Mouse (Mus musculus): ENCODE measurements around the gene Magi2. TPM values are rescaled to one million over a fixed set of nuclear protein-coding genes. Genes with fewer than 3 reads are reported as not detected.

The Magi2 gene
- polyA plus RNA-seq, 1 experiment from 2014 or later, result 20.2 TPM

GRCm38 (mm10) chr5:19981518-19981917 is 754.7 kb downstream of the Magi2 start:
- H3K27me3 ChIP-seq, result no peaks in the 10 kb centered on the region
- no peak overlapping the region for H3K4me3 ChIP-seq
- no peak for ATAC-seq (ENCODE audit: low FRiP score, low read depth)
- WGBS, result 25% methylated on average over 6 of the region's 6 CpGs
- H3K27ac ChIP-seq (replicated peaks), result peak overlapping the region; percentile 7
- no peaks in the 10 kb centered on the region for H3K9me3 ChIP-seq
- no peaks in the 10 kb centered on the region for H3K36me3 ChIP-seq
- H3K9ac ChIP-seq (replicated peaks), result no peak overlapping the region
- peaks cover 24% of the 10 kb centered on the region for H3K4me1 ChIP-seq
- H3K4me2 ChIP-seq (replicated peaks), result no peak overlapping the region

- H3K36me3 ChIP-seq, result no peaks in the 10 kb centered on the region
- no peaks in the 10 kb centered on the region for H3K9me3 ChIP-seq
- 12% methylated on average over 3 of the region's 3 CpGs for WGBS
- H3K4me1 ChIP-seq, result peaks cover 24% of the 10 kb centered on the region
- H3K27me3 ChIP-seq, result no peaks in the 10 kb centered on the region
- peak overlapping the region; percentile 61 for H3K27ac ChIP-seq (replicated peaks)
- peak overlapping the region; percentile 11; the same call in 1 of the 2 replicates for H3K4me2 ChIP-seq (replicated peaks)
- no peak overlapping the region for H3K9ac ChIP-seq (replicated peaks)
- no peak overlapping the region for H3K4me3 ChIP-seq
- peak; percentile 86 for ATAC-seq (ENCODE audit: low FRiP score, low read depth)
These were observed 755.2 kb downstream of the Magi2 start for GRCm38 (mm10) chr5:19982031-19982430.

DNA sequence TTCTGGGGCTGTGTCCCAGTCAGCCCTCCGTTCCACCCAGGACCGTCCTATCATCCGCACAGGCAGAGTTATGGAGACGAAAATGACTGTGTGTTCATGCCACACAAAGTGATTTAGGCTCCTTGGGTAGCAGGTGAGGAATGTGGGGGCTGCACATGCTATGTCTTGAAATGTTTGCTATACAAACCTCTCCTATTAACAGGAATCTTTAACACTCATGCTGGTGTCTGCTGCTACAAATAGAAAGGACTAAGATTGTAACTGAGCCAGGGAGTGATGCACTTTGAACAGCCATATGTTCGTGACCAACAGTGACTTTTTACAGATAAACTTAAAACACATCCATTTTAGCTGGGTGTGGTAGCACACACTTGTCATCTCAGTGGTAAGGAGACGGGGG is 772.6 kb downstream of the Magi2 start:
- Histone ChIP-seq H3K4me3 (no peak overlapping the region), H3K4me2 (replicated peaks) (no peak overlapping the region), H3K9me3 (no peaks in the 10 kb centered on the region), H3K27me3 (no peaks in the 10 kb centered on the region), H3K27ac (replicated peaks) (no peak overlapping the region), H3K4me1 (no peaks in the 10 kb centered on the region), H3K9ac (replicated peaks) (no peak overlapping the region), H3K36me3 (no peaks in the 10 kb centered on the region)
- 92% methylated on average over 6 of the region's 6 CpGs for WGBS
- no peak for ATAC-seq (ENCODE audit: low FRiP score, low read depth)

GRCm38 (mm10) chr5:19999912-20000311 is 773.1 kb downstream of the Magi2 start:
- no peak for ATAC-seq (ENCODE audit: low FRiP score, low read depth)
- Histone ChIP-seq H3K9me3 (no peaks in the 10 kb centered on the region), H3K4me3 (no peak overlapping the region), H3K27me3 (no peaks in the 10 kb centered on the region), H3K9ac (replicated peaks) (no peak overlapping the region), H3K4me2 (replicated peaks) (no peak overlapping the region), H3K4me1 (no peaks in the 10 kb centered on the region), H3K27ac (replicated peaks) (no peak overlapping the region), H3K36me3 (no peaks in the 10 kb centered on the region)
- WGBS, result 89% methylated on average over 1 of the region's 1 CpGs

GRCm38 (mm10) chr5:20006616-20007015 is 779.8 kb downstream of the Magi2 start:
- H3K4me3 ChIP-seq, result no peak overlapping the region
- H3K9ac ChIP-seq (replicated peaks), result no peak overlapping the region
- no peak overlapping the region for H3K27ac ChIP-seq (replicated peaks)
- no peaks in the 10 kb centered on the region for H3K27me3 ChIP-seq
- WGBS, result 79% methylated on average over 2 of the region's 2 CpGs
- no peak overlapping the region for H3K4me2 ChIP-seq (replicated peaks)
- no peaks in the 10 kb centered on the region for H3K9me3 ChIP-seq
- ATAC-seq (ENCODE audit: low FRiP score, low read depth), result no peak
- H3K4me1 ChIP-seq, result no peaks in the 10 kb centered on the region
- no peaks in the 10 kb centered on the region for H3K36me3 ChIP-seq

DNA sequence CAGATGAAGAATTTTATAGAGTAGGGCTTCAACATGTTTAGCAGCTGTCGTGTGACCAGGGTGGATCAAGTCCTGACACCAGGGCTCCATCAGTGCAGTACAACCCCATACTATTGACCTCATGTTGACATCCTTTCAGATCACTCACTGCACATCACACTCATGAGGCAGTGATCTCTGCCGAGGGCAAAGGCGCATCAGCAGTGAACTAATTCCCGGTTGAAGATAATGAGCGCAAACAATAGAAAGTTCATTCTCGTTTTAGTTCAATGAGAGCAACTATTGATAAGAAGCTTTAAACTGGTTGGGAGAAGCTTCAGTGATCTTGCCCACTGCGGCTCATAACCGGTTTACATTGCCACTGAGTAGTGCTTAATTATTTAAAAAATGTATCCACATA is 780.4 kb downstream of the Magi2 start:
- no peak for ATAC-seq (ENCODE audit: low FRiP score, low read depth)
- no peak overlapping the region for H3K4me2 ChIP-seq (replicated peaks)
- no peaks in the 10 kb centered on the region for H3K27me3 ChIP-seq
- 83% methylated on average over 8 of the region's 8 CpGs for WGBS
- no peaks in the 10 kb centered on the region for H3K36me3 ChIP-seq
- no peaks in the 10 kb centered on the region for H3K9me3 ChIP-seq
- no peak overlapping the region for H3K27ac ChIP-seq (replicated peaks)
- no peak overlapping the region for H3K9ac ChIP-seq (replicated peaks)
- H3K4me3 ChIP-seq, result no peak overlapping the region
- no peaks in the 10 kb centered on the region for H3K4me1 ChIP-seq

DNA sequence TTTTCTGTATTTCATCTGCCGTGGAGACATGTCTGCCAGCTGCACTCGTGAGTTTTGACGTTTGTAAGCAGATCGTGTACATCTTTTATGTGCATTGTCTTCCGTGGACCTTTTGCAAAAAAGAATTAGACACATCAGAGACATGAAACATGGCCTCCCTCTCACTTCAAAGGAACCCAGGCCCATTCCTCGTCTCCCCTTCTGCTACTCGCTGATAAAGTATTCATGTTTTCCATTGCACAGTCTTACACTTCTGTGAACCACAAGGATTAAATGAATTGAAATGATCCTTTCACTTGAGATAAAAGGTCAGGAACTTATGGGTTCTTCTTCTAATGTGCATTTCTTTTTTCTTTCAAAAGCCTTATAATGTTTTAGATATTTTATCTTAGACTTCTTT is 783.4 kb downstream of the Magi2 start:
- WGBS, result 54% methylated on average over 7 of the region's 7 CpGs
- H3K27ac ChIP-seq (replicated peaks), result no peak overlapping the region
- no peaks in the 10 kb centered on the region for H3K36me3 ChIP-seq
- no peak overlapping the region for H3K9ac ChIP-seq (replicated peaks)
- H3K4me1 ChIP-seq, result no peaks in the 10 kb centered on the region
- no peak overlapping the region for H3K4me2 ChIP-seq (replicated peaks)
- ATAC-seq (ENCODE audit: low FRiP score, low read depth), result no peak
- H3K9me3 ChIP-seq, result no peaks in the 10 kb centered on the region
- H3K27me3 ChIP-seq, result no peaks in the 10 kb centered on the region
- H3K4me3 ChIP-seq, result no peak overlapping the region

DNA sequence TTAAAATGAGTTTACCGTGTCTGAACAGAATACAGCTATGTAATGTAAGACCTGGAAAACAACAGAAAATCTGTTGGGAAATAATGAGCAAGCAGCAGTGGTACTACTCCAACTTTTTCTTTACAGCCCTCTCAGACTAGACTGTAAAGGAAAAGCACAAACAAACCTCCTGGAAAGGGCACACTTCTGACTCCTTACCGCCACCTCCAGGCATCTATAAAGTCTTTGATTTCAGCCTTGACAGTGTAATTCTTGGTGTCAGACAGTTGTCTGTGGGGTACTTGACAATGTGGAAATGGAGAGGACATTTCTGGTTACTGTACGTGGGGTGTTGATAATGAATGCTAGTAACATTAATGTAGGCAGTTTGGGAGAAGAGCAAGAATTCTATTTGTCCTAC is 791.2 kb downstream of the Magi2 start:
- no peak overlapping the region for H3K9ac ChIP-seq (replicated peaks)
- H3K4me3 ChIP-seq, result no peak overlapping the region
- no peak for ATAC-seq (ENCODE audit: low FRiP score, low read depth)
- H3K36me3 ChIP-seq, result no peaks in the 10 kb centered on the region
- WGBS, result 72% methylated on average over 3 of the region's 3 CpGs
- H3K9me3 ChIP-seq, result no peaks in the 10 kb centered on the region
- no peaks in the 10 kb centered on the region for H3K27me3 ChIP-seq
- H3K4me1 ChIP-seq, result no peaks in the 10 kb centered on the region
- H3K4me2 ChIP-seq (replicated peaks), result no peak overlapping the region
- H3K27ac ChIP-seq (replicated peaks), result no peak overlapping the region

DNA sequence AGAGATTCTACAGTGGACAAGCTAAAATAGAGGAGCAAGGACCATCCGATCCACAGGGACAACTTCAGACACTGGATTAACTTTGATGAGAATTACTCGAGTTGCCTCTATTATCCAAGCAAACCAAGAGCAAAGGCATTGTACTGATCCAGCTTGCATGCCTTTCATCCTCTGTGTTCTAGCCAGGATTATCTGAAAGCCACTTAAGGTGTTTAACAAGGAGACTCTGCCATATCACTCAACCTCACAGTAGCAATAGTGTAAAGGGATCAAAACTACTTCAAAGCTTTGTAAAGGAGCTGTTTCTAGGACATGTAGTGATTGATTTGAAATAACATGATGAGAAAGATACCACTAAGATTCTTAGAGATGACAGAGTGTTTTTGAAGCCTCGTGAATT is 819.8 kb downstream of the Magi2 start:
- Histone ChIP-seq H3K9me3 (no peaks in the 10 kb centered on the region), H3K36me3 (no peaks in the 10 kb centered on the region), H3K9ac (replicated peaks) (no peak overlapping the region), H3K4me2 (replicated peaks) (no peak overlapping the region), H3K4me1 (peaks cover 6% of the 10 kb centered on the region; the same call in 1 of the 2 replicates), H3K27me3 (no peaks in the 10 kb centered on the region), H3K27ac (replicated peaks) (no peak overlapping the region), H3K4me3 (no peak overlapping the region)
- ATAC-seq (ENCODE audit: low FRiP score, low read depth), result no peak
- WGBS, result 28% methylated on average over 3 of the region's 3 CpGs

DNA sequence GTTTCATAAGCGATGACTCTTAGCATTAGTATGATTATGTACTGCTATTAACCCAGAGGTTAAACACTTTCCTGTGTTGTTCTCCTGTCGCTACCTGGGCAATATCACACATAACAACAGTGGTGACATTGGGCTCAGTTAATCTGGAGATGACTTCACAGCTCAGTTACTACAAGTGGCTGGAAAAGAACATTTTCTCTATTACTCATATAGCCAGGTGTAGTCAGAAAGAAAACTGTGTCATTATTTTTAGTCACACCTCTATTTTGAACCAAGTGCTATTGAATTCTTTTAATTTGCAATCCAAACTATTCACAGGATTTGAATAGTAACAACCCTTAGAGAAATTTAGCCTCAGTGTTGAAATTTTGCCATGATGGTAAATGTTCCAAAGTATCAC is 821.5 kb downstream of the Magi2 start:
- 93% methylated on average over 2 of the region's 2 CpGs for WGBS
- ATAC-seq (ENCODE audit: low FRiP score, low read depth), result no peak
- peaks cover 6% of the 10 kb centered on the region; the same call in 1 of the 2 replicates for H3K4me1 ChIP-seq

GRCm38 (mm10) chr5:20050284-20050683 is 823.4 kb downstream of the Magi2 start:
- Histone ChIP-seq H3K9me3 (no peaks in the 10 kb centered on the region), H3K4me1 (peaks cover 6% of the 10 kb centered on the region; the same call in 1 of the 2 replicates), H3K27me3 (no peaks in the 10 kb centered on the region), H3K27ac (replicated peaks) (no peak overlapping the region), H3K36me3 (no peaks in the 10 kb centered on the region), H3K4me2 (replicated peaks) (no peak overlapping the region), H3K9ac (replicated peaks) (no peak overlapping the region), H3K4me3 (no peak overlapping the region)
- 25% methylated on average over 1 of the region's 1 CpGs for WGBS
- ATAC-seq (ENCODE audit: low FRiP score, low read depth), result no peak

More for the DNA sequence above, 821.5 kb downstream of the Magi2 start:
- no peak overlapping the region for H3K4me2 ChIP-seq (replicated peaks)
- no peaks in the 10 kb centered on the region for H3K27me3 ChIP-seq
- no peaks in the 10 kb centered on the region for H3K9me3 ChIP-seq
- no peaks in the 10 kb centered on the region for H3K36me3 ChIP-seq
- H3K4me3 ChIP-seq, result no peak overlapping the region
- no peak overlapping the region for H3K27ac ChIP-seq (replicated peaks)
- no peak overlapping the region for H3K9ac ChIP-seq (replicated peaks)

DNA sequence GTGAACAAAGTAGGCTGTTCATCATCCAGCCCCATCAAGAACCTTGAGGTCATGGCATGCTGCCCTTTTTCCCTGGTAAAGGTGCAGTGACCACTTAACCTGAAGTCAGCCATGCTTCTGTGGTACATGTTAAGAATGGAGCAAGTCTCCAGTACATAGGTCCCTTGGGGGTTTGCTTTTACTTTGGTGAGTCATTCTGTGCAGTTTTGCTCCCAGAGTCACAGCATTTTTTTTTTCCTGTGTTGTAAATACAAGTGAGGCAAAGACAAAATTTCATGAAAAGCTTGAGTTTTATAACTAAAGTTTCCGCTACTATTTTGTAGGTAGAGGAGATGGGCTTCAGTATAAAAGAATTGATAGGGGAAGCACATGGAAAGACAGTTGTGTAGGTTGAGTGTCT is 828.2 kb downstream of the Magi2 start:
- Histone ChIP-seq H3K9me3 (no peaks in the 10 kb centered on the region), H3K36me3 (no peaks in the 10 kb centered on the region), H3K4me3 (no peak overlapping the region), H3K27me3 (no peaks in the 10 kb centered on the region), H3K4me1 (peaks cover 13% of the 10 kb centered on the region; the same call in 1 of the 2 replicates), H3K27ac (replicated peaks) (no peak overlapping the region), H3K4me2 (replicated peaks) (no peak overlapping the region), H3K9ac (replicated peaks) (no peak overlapping the region)
- WGBS, result 100% methylated on average over 1 of the region's 1 CpGs
- no peak for ATAC-seq (ENCODE audit: low FRiP score, low read depth)

Data from midbrain, embryonic 12.5 days (tissue).